Mouse (Mus musculus): ENCODE results near the gene Nrxn1.

DNA sequence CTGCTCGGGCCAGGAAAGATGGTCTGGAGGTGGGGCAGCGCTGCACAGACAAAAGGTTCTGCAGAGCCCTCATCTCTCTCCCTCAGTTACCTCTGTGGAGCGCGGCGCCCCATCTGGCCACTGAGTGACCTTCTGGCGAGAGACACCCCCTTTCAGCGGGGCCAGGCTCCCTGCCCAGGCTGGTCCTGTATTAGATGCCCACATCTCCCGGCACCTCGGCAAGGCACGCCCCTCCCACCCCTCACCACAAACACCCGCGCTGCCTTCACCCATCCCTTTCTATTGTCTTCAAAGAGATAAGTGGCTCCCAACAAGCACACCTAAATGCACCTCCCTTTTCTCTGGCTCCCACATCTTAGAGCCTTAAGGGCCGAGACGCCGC, 638.5 kb downstream of the Nrxn1 start:
- TF ChIP-seq CTCF (conservative IDR thresholded peaks at IDR 0.05 in 1 of 2, IDR thresholded peaks at IDR 0.05 in 1 of 2; ENCODE audit: low read depth in 2 of 2, low read length in 2 of 2) (no peak), KAT2A (IDR thresholded peaks at IDR 0.05; ENCODE audit: insufficient replicate concordance, low read length) (no peak), GABPA (IDR thresholded peaks at IDR 0.05; ENCODE audit: insufficient replicate concordance, low read depth, low read length) (no peak), ZKSCAN1 (IDR thresholded peaks at IDR 0.05; ENCODE audit: borderline replicate concordance, low read depth, low read length) (no peak), EP300 (IDR thresholded peaks at IDR 0.05; ENCODE audit: low read length) (no peak), USF1 (IDR thresholded peaks at IDR 0.05; ENCODE audit: low read depth, low read length) (no peak), POLR2AphosphoS2 (IDR thresholded peaks at IDR 0.05; ENCODE audit: low read depth, low read length) (no peak), POLR2A (IDR thresholded peaks at IDR 0.05; ENCODE audit: low read depth, low read length) (no peak), MAX (IDR thresholded peaks at IDR 0.05; ENCODE audit: low read length) (no peak), MEF2A (IDR thresholded peaks at IDR 0.05; ENCODE audit: borderline replicate concordance, low read depth, low read length) (no peak), E2F4 (IDR thresholded peaks at IDR 0.05; ENCODE audit: insufficient replicate concordance, low read depth, low read length) (no peak), UBTF (IDR thresholded peaks at IDR 0.05; ENCODE audit: low read depth, low read length) (no peak), MAFK (IDR thresholded peaks at IDR 0.05; ENCODE audit: insufficient replicate concordance, low read length) (no peak)
